Mouse (Mus musculus): ENCODE data around the gene Actr10.

Actr10 gene

DNA sequence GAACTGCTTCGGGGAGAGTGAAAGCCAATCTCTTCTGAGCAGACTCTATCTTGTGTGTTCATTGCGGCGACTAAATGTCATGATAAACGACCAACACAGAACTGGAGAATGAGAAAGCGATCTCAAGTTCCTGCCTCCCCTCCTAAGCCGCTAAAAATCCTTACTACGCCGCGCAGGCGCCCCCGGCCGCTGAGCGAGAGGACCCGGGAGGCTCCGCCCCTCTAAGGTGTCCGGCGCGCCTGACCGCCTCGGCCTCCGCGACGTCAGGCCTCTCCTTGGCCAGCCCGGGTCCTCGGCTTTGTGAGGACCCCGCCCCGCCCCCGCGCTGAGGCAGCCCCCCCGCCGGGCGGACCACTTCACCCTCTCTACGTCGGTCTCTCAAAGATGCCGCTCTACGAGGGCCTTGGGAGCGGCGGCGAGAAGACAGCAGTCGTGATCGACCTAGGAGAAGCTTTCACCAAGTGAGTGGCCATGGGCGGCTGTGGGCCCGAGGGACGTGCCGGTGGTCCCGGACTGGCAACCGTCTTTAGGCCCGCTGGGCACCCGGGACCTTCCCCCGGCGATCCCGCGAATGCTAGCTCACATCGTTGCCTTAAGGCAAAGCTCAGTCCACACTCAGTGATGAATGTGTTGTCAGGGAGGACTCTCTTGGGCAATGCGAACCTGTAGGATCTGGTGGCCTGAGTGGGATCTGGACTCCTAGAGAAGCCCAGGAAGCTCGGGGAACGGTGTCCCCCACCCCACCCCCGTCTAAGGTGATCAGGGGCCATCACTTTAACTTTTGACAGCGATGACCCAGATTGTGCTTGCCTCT is at the start of gene Actr10:
Actr10 (plus strand) TSS at position 287 of the 814 bp plus-strand sequence.
- DNase-seq (ENCODE audit: extremely low spot score, low spot score), result peak; percentile 98

DNA sequence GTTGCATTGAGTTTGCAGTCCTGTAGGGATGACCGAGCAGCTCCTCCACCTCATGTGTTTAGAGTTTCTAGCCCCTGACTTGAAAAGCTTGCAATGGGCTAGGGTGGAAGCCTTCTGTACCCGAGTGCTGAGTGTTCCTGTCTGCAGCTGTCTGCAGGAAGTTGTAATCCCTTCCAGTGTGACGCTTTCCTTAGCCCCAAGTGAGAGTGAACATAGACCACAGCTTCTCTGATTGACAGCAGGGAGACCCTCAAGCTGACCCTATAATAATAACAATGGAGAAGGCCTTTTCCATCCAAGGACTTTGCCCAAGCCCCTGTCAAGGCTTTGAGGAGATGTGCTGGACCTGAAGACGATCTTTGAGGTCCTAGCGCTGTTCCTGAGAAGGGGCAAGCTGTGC is 47.3 kb upstream of the Actr10 start:
- no peak for DNase-seq (ENCODE audit: extremely low spot score, low spot score)

DNA sequence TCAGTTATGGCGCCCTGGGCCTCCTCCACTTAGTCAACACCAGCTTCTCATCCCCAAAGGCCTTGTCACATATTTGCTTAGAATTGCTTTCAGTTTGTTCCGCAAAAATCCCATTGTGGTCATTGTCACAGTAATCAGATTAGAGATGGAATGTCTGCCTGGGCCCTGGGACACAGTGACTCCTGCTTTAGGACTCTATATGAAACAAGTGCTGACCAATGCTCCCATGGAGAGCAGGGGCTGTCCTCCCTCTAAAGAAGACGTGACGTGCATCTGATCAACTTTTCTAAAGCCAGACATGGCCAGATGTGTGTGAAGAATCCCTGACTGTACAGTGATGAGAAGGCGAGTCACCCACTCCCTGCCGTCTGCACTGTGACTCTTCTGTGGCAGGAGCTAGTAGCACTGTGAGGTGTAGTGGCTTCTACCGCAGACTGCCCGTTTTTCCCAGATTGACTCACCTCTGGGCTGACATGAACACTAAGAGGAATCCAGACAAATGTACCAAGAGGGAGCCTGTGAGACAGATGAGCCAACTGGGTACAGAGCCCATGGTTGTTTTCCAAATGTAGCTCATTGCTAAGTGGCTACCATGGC is 46.7 kb upstream of the Actr10 start:
- no peak for DNase-seq (ENCODE audit: extremely low spot score, low spot score)

DNA sequence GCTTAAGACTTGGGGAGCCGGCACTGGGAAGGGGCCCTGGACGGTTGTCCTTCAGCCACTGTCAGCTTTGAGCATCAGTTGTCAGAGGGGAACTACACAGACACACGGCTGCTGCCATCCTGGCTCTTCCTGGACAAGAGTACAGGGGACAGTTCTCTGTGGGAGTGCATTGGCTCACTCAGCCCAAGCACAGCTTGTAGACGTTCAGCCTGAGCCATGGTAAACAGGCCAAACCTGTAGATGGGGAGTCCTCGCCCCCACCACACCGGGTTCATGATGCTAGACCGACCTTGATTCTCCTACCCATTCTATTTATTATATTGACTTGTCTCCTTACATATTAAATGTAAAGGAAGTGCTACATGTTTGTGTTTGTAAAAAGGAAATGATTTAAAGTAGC is 42.4 kb upstream of the Actr10 start:
- no peak for DNase-seq (ENCODE audit: extremely low spot score, low spot score)

DNA sequence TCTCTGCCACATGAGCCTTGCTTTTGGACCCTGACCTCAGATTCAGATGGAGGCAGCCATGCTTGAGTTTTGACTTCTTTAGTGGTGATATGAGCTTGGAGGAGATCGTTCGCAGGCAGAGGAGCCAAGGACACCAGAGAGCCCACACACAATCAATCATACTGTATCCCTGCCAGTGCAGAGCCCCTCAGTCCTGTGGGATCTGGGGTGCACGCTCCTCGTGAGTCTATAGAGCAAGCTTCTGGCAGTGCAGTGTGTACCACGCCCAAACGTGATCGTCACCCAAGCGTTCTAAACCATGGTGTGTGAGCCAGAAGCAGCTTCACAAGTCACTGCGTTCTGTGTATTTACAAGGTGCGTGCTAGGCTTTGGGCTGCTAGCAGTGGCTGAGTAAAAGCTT is 41.6 kb upstream of the Actr10 start:
- DNase-seq (ENCODE audit: extremely low spot score, low spot score), result no peak

DNA sequence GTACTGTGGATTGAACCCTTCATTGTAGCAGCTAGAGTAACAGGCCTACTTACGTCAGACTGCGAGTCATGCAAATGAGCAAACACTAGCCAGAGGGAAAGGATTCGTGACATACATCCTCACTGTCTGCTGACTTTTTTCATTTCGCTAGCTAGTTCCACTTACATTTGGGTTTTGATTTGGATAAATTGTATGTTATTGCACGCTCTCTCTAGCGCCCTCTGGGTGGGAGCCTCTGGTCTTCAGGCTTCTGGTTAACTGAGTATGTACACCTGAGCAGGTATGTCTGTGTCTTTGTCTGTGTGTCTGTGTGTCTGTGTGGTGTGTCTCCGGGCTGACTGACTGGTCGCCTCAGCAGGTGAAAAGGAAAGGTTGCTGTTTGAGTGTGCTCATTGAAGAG is 40.2 kb upstream of the Actr10 start:
- no peak for DNase-seq (ENCODE audit: extremely low spot score, low spot score)

DNA sequence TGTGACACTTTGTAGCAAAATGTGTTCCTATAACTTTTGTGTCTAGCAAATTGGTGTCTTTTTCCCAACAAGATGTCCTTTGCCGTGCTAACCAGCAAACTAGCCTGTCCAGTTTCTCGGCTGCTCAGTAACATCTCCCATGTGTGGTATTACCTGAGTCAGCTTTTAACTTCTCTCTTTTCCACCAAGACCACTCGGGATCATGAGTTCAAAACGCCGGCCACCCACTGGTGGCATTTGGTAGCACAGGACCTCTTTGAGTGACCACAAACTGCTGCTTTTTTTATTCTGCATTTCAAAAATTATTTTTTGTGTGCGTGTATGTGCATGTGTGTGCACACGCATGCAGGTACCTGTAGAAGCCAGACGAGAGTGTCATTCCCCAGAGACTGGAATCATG is 39.2 kb upstream of the Actr10 start:
- no peak for DNase-seq (ENCODE audit: extremely low spot score, low spot score)

DNA sequence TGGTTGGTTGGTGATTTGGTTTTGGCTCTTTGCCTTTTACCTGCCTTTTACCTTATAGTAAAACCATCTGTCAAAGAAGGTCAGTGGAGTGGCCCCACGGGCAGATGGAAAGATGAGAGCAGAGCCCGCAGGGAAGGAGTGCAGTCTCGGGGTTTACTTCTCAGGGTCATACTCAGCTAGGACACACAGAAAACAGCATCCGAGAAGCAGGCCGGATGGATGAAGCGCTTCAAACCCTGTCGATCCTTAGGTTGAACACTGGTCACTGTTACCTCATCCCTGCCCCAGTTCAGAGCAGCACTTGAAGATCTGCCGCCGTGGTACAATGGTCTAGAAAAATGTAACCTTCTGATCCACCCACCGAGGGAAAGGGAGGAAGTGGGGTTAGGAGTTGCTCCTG is 33.2 kb upstream of the Actr10 start:
- DNase-seq (ENCODE audit: extremely low spot score, low spot score), result no peak

DNA sequence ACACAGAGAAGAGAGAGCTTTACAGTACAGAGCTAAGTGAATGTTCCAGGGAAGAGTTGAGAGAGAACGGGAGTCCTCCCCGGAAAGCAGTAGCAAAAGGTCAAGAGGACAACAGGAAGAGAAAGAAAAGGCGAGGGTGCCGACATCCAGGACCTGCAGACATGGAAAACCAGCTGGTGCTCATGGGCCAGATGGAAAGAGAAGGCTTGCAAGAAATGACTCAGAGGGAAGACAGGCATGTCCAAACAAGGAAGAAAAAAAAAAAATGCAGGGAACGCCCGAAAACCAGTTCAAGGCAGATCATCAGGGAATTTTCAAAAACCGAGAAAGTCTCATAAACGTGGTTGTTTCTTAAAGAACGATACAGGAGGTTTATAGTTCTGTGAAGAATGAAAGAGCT is 30.8 kb upstream of the Actr10 start:
- DNase-seq (ENCODE audit: extremely low spot score, low spot score), result no peak

DNA sequence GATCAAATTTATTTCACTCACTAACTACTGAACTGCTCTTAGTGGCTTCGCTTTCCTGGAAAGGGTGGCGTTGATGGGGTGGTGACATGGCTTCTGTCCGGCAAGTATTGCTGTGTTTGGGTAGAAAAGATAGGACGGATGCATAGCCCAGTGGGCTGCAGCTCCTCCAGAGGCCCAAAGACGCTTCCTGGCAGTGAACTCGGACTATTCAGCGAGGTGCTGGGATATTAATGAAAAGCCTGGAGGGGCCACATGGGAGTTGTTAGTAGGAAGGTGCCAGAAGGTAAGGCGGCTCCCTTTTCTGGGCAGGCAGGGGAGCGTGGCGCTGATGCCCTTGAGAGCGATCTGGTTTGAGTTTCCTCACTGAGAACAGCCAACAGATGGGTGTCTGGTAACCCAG is 30.0 kb upstream of the Actr10 start:
- DNase-seq (ENCODE audit: extremely low spot score, low spot score), result no peak

DNA sequence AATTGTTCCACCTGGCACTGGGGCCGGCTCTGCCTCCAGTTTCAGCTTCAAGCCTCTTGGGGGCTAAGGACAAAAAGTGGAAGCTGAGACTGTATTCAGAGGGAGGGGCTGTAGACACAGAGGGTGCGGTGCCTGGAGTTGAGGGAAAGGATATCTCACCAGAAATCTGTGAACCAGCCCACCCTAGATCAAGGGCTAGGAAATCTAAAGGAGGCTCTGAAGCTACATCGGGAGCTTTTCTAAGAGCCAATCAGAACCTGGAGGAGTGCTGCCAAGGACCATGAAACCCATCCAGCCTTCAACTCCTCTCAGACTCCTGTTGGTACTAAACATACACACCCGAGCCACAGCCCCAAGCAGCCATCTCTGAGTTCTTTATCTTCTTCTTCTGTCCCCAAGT is 29.6 kb upstream of the Actr10 start:
- no peak for DNase-seq (ENCODE audit: extremely low spot score, low spot score)

DNA sequence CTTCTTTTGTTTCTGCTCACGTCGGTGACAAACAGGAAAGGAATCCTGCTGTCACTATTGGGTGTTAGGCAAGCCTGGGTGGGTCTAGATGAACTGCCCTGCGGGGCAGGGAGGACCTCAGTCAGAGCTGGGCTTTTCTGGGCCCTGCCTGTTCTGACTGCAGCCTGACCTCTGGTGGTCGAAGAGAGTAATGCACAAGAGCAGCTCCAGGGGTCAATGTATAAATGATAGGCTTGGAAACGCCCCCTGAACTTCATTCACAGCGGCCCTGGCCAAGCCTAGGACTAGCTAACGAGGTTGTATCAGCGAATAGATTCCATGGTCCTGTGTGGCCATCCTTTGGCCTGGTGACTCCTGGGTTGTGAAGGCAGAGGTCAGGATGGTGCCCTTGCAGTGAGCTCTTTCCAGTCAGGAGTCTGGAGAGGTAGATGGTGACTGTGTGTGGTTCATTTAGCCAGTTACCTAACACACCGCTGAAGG is 27.4 kb upstream of the Actr10 start:
- DNase-seq (ENCODE audit: extremely low spot score, low spot score), result peak; percentile 87

DNA sequence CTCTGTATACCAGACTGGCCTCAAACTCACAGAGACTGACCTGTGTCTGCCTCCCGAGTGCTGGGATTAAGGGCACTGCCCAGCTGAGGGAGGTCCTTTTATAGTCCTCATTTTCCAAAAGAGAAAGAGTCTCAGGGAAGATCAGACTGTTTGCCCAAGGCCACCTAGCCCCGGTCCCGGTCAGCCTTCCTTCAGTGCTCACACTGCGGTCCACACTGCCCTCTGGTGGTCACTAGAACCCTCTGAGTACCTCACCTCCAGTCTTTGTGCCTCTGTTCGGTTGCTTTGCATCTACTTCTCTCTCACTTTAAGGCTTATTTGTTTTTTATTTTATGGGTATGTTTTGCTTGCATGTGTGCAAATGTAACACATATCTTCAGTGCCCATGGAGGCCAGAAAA is 26.6 kb upstream of the Actr10 start:
- DNase-seq (ENCODE audit: extremely low spot score, low spot score), result peak; percentile 82

DNA sequence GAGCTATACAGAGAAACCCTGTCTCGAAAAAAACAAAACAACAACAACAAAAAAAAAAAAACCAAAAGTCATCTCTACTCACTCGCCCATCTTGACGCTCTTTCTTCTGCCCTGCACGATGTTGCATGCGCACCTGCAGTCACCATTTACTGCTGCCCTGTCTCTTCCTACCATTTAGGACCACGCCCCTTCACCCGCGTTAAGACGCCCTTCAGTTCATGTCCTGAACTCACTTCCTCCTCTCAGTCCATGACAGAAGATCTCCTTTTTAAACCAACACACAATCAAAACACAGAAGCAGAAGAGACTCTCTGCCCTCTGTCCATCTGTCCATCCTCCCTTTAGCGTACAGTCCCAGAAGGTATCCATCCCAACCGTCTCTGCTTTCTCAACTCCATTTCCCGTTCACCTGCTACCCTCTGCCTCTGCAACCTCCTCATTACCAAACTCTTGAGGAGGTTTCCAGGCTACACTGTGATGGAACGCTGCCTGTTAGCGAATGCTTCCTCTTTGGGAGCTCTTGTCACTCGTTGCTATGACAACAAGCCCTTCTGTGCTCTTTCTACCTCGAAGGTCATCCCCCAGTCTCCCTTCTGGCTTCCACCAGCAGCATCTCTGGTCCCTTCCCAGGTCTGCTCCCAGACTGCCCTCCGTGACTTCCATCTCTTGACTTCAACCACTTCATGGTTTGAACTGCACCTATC is 25.8 kb upstream of the Actr10 start:
- DNase-seq (ENCODE audit: extremely low spot score, low spot score), result no peak

DNA sequence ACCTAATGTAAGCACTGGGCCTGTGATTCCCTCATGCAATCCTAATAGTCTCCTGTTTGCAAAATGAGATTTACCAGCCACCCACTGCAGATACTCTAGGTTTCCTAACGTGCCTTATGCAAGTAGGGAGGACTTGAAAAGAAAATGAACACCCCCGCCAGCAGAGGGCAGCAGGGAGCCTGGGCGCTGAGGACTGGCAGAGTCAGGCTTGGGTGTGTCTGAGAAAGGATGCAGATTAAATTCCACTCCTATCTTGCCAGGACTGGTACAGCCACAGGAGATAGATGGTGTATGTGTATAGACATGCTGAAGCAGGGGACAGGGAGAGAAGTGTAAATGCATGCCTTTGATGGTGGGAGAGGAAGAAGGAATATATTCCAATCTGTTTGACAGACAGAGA is 24.2 kb upstream of the Actr10 start:
- peak; percentile 55 for DNase-seq (ENCODE audit: extremely low spot score, low spot score)

DNA sequence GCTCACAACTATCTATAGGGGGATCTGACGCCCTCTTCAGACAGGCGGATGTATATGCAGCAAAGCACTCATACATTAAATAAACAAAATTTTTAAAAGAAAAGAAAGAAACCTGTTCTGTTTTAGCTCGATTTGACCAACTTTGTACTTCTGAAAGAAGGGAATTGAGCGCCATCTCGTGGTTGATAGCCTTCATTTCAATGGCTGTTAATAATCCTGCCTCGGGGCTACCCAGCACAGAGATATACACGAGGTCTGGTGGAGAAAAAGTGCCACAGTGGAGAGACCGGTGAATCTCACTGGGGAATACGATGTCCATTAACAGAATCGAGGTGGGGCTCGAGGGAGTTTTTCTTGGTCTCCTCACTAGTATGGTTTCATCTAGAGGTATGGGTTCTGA is 23.3 kb upstream of the Actr10 start:
- DNase-seq (ENCODE audit: extremely low spot score, low spot score), result no peak

DNA sequence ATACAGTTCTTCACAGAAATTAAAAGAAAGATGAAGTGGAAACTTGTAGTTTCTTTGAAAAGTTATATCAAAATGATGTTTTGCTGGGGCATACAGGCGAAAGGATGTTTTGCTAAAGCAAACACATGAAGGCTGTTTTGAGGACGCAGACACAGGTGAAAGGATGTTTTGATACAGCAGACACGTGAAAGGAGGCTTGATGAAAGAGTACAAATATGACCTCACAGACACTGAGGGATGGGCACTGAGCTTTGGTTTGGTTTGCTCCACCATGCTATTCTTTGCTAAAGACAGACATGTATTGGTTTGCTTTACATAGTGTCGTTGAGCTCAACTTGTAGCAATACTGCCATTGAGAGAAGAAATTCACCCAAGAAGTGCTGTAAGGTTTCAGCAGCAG is 7.9 kb upstream of the Actr10 start:
- DNase-seq (ENCODE audit: extremely low spot score, low spot score), result no peak

DNA sequence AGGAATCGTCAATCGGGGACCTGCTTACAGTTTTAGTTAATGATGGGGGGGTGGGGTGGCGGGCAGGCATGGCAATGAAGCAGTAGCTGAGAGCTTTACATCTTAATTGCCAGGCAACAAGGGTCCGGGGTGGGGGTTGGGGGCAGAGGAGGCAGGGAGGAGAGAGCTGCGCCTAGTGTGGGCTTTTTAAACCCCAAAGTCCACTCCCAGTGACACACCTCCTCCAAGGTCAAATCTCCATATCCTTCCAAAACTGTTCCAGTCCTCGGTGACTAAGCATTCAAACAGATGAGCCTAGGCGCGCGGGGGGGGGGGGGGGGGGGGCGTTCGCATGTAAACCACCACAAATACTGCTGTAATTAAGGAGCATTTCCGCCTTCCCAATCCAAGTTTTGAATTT is 507 bp upstream of the Actr10 start:
- peak; percentile 40 for DNase-seq (ENCODE audit: extremely low spot score, low spot score)

DNA sequence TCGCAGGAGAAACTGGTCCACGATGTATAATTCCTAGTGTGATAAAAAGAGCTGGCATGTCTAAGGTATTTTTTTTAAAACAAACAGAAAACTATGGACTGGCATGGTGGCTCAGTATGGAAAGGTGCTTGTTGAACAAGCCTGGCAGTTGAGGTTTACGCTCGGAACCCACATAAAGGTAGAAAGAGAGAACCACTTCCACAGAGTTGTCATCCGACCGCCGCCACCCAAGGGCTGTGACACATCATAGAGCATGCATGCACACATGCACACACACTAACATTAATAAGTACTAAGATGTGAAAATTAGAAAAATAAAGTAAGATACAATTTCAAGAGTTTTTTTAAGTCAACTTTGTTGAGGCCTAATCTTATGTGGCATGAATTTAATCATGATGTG is 3.1 kb downstream of the Actr10 start:
- DNase-seq (ENCODE audit: extremely low spot score, low spot score), result no peak

DNA sequence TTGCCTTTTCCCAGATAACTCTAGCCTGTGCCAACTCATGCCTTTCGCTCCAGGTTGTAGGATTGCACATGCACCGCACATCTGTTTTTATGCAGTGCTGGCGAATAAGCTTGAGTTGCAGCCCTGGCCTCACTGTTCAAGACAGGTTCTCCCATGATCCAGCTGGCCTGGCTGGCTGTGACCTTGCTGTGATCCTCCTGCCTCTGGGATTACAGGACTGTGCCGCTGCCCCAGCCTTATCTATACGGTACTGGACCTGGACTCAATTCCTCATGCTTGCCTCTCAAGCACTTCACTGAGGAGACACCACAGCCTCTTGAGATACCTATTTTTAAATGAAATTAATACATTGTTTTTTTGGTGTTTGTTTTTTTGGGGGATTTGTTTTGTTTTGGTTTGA is 6.5 kb downstream of the Actr10 start:
- no peak for DNase-seq (ENCODE audit: extremely low spot score, low spot score)

DNA sequence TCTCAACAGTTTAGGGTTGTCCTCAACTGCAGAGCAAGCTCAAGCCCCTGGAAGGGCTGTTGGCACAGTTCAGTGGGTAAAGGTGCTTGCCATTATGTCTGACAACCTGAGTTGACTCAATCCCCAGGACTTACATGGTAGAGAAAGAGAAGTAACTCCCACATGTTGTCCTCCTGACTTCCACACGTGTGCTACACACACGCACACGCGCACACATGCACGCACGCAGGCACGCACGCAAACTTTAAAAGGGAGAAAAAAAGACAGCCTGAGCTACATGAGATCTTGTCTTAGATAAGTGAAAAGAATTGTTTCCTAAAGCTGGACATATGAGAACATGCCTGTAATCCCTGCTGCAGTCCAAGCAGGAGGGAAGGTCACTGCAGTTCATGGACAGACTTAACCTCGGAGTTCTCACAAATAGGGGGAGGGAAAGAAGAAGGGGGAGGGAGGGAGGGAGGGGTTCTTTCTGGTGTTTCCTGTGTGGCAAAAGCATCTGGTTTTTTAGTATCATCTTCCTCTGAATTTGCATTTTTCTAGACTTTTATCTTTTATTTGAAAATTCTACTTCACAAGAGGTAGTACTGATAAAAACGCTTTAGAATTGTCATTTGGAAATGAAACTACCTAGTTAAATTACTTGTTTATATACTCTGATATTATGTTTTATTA is 9.1 kb downstream of the Actr10 start:
- DNase-seq (ENCODE audit: extremely low spot score, low spot score), result no peak

DNA sequence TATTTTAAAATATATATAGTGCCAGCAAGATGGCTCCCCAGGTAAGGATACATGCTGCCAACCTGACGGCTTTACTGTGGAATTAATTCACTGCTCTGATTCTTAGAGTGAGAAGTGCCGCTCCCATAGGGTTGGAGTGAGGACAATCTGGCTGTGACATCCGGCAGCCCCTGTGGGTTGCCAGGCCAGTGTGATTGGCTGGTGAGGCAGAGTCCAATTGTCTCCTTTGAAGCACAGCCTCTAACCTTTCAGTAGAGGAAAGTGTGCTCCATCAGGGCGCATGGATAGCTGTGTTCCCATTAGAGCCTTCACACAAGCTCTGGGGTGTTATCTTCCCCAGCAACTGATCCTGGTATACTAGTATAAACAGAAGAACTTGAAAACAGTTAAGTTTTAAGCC is 21.0 kb downstream of the Actr10 start:
- no peak for DNase-seq (ENCODE audit: extremely low spot score, low spot score)

All from neural tube, embryonic 10.5 days (tissue).